Mouse (Mus musculus) myocyte (in vitro differentiated cells): Measurements from ENCODE around the gene Ndufa3. TPM values are rescaled to one million over a fixed set of nuclear protein-coding genes. Genes with fewer than 3 reads are reported as not detected.
"Not testable (repeated sequence)": the region's sequence is repeated elsewhere in the genome, so short reads cannot be mapped to it uniquely, and the experiment has no call there.

ENCODE experiments used
- H3K27me3 ChIP-seq: one replicate; pipeline ENCODE4 v1.6.1; 2011; ENCODE audit not compliant: control insufficient read depth, insufficient read depth, insufficient read length
- H3K36me3 ChIP-seq: one replicate; pipeline ENCODE4 v1.6.1; 2011; ENCODE audit not compliant: control insufficient read depth, insufficient read depth
- H3K4me2 ChIP-seq: one replicate; pipeline ENCODE4 v1.6.1; 2011; ENCODE audit warnings: low read depth, control low read depth
- H3K4me3 ChIP-seq: one replicate; pipeline ENCODE4 v1.5.1; 2011; ENCODE audit warnings: mild to moderate bottlenecking, control low read depth, moderate library complexity
- H3K79me2 ChIP-seq: one replicate; pipeline ENCODE4 v1.6.1; 2011; ENCODE audit not compliant: control insufficient read depth, insufficient read depth
- H3ac ChIP-seq: one replicate; pipeline ENCODE4 v1.6.1; 2011; ENCODE audit not compliant: control insufficient read depth, insufficient read length
- CEBPB ChIP-seq: IDR thresholded peaks from 2 replicates; pipeline ENCODE4 v1.6.1; 2011; ENCODE audit warnings: mild to moderate bottlenecking, moderate library complexity; ENCODE audit not compliant: poor library complexity, insufficient read depth, severe bottlenecking
- E2F4 ChIP-seq: IDR thresholded peaks from one replicate; pipeline ENCODE4 v1.6.1; 2011; ENCODE audit warnings: mild to moderate bottlenecking, control low read depth, moderate library complexity; ENCODE audit not compliant: insufficient read depth
- MAX ChIP-seq: IDR thresholded peaks from one replicate; pipeline ENCODE4 v1.6.1; 2011; ENCODE audit warnings: low read depth, mild to moderate bottlenecking, control low read depth
- MYOD1 ChIP-seq, 3 experiments: IDR thresholded peaks; one replicate each; pipeline ENCODE4 v1.6.1; 2011; ENCODE audit warnings: control low read depth in 2 of 3, low read depth in 2 of 3, mild to moderate bottlenecking in 2 of 3, moderate library complexity in 1 of 3; ENCODE audit not compliant: insufficient read length in 2 of 3, control insufficient read depth in 1 of 3
- MYOG ChIP-seq, 3 experiments: IDR thresholded peaks; one replicate each; pipeline ENCODE4 v1.6.1; 2011; ENCODE audit warnings: control low read depth in 2 of 3, low read depth in 2 of 3, mild to moderate bottlenecking in 2 of 3; ENCODE audit not compliant: insufficient read length in 2 of 3, control insufficient read depth in 1 of 3, insufficient read depth in 1 of 3
- POLR2A ChIP-seq: IDR thresholded peaks from one replicate; pipeline ENCODE4 v1.6.1; 2011; ENCODE audit warnings: low read depth, mild to moderate bottlenecking, control low read depth, moderate library complexity; ENCODE audit not compliant: insufficient read length
- POLR2AphosphoS2 ChIP-seq: IDR thresholded peaks from one replicate; pipeline ENCODE4 v1.6.1; 2011; ENCODE audit warnings: low read depth, control low read depth; ENCODE audit not compliant: insufficient read length
- REST ChIP-seq: IDR thresholded peaks from one replicate; pipeline ENCODE4 v1.6.1; 2011; ENCODE audit warnings: mild to moderate bottlenecking, control low read depth, moderate library complexity; ENCODE audit not compliant: insufficient read depth, insufficient read length
- SRF ChIP-seq: IDR thresholded peaks from one replicate; pipeline ENCODE4 v1.6.1; 2011; ENCODE audit warnings: low read depth; ENCODE audit not compliant: control insufficient read depth, insufficient read length
- TCF12 ChIP-seq: IDR thresholded peaks from one replicate; pipeline ENCODE4 v1.6.1; 2011; ENCODE audit warnings: mild to moderate bottlenecking, control low read depth; ENCODE audit not compliant: poor library complexity, insufficient read depth, severe bottlenecking
- TCF3 ChIP-seq: IDR thresholded peaks from one replicate; pipeline ENCODE4 v1.6.1; 2011; ENCODE audit warnings: low read depth, control low read depth; ENCODE audit not compliant: insufficient read length
- USF1 ChIP-seq: IDR thresholded peaks from one replicate; pipeline ENCODE4 v1.6.1; 2011; ENCODE audit warnings: low read depth, mild to moderate bottlenecking, control low read depth, moderate library complexity
- polyA plus RNA-seq: library from polyadenylated mRNA; unstranded; fragments of >200 nt; fragmentation: generic; extraction: Trizol; gene quantifications from one replicate; pipeline ENCODE4 v1.2.1, GENCODE M21; 2012; ENCODE audit warnings: missing spikeins

Ndufa3 gene
- polyA plus RNA-seq = 537 TPM

- peak within 1 kb of the TSS; percentile 64 for H3K4me3 ChIP-seq
- H3K4me2 ChIP-seq = peak within 1 kb of the TSS; percentile 93
- no peak for TF ChIP-seq TCF12
- TF ChIP-seq POLR2A = peak; percentile 56
- peak; percentile 61 for TF ChIP-seq POLR2AphosphoS2
- TF ChIP-seq SRF = no peak
- peaks cover 12% of the 10 kb centered on the region for H3K79me2 ChIP-seq
- H3K36me3 ChIP-seq = no peaks in the 10 kb centered on the region
- peaks cover 13% of the 10 kb centered on the region for H3K27me3 ChIP-seq
- H3ac ChIP-seq = peak within 1 kb of the TSS; percentile 38
These were observed at the start of gene Ndufa3 for GRCm38 (mm10) chr7:3617242-3617995. Gene Ndufa3 (plus strand): TSS chr7:3617373.

GRCm38 (mm10) chr7:3569725-3570124 lies 47.4 kb upstream of the Ndufa3 start:
- Histone ChIP-seq H3K36me3 (no peaks in the 10 kb centered on the region), H3K4me3 (no peak overlapping the region), H3K79me2 (no peaks in the 10 kb centered on the region), H3K27me3 (no peaks in the 10 kb centered on the region), H3K4me2 (no peak overlapping the region), H3ac (no peak overlapping the region)
- TF ChIP-seq E2F4 (no peak), MAX (no peak), CEBPB (no peak), MYOG (IDR thresholded peaks at IDR 0.05; ENCODE audit: control insufficient read depth in 1 of 3, insufficient read depth in 1 of 3, insufficient read length in 2 of 3, low read depth in 2 of 3) (no peak), TCF3 (no peak), REST (no peak), USF1 (no peak), MYOD1 (IDR thresholded peaks at IDR 0.05; ENCODE audit: control insufficient read depth in 1 of 3, insufficient read length in 2 of 3, low read depth in 2 of 3) (no peak), SRF (no peak), TCF12 (no peak), POLR2A (no peak), POLR2AphosphoS2 (no peak)

GRCm38 (mm10) chr7:3570580-3570979 lies 46.6 kb upstream of the Ndufa3 start:
- not testable (repeated sequence) for H3K4me3 ChIP-seq, H3K36me3 ChIP-seq, H3K4me2 ChIP-seq, H3ac ChIP-seq, H3K79me2 ChIP-seq, H3K27me3 ChIP-seq

GRCm38 (mm10) chr7:3571847-3572246 lies 45.3 kb upstream of the Ndufa3 start:
- no peak overlapping the region for H3ac ChIP-seq
- no peak for TF ChIP-seq E2F4
- TF ChIP-seq SRF = no peak
- TF ChIP-seq POLR2A = no peak
- TF ChIP-seq TCF3 = no peak
- TF ChIP-seq REST = no peak
- no peak for TF ChIP-seq MAX
- TF ChIP-seq POLR2AphosphoS2 = no peak
- no peak for TF ChIP-seq CEBPB
- no peak for TF ChIP-seq MYOD1 (IDR thresholded peaks at IDR 0.05; ENCODE audit: control insufficient read depth in 1 of 3, insufficient read length in 2 of 3, low read depth in 2 of 3)
- TF ChIP-seq MYOG (IDR thresholded peaks at IDR 0.05; ENCODE audit: control insufficient read depth in 1 of 3, insufficient read depth in 1 of 3, insufficient read length in 2 of 3, low read depth in 2 of 3) = no peak
- TF ChIP-seq TCF12 = no peak
- no peak for TF ChIP-seq USF1
- H3K4me3 ChIP-seq = no peak overlapping the region
- H3K79me2 ChIP-seq = no peaks in the 10 kb centered on the region
- no peak overlapping the region for H3K4me2 ChIP-seq
- H3K36me3 ChIP-seq = no peaks in the 10 kb centered on the region
- no peaks in the 10 kb centered on the region for H3K27me3 ChIP-seq

- no peaks in the 10 kb centered on the region for H3K27me3 ChIP-seq
- no peaks in the 10 kb centered on the region for H3K79me2 ChIP-seq
- H3K4me3 ChIP-seq = no peak overlapping the region
- no peak overlapping the region for H3ac ChIP-seq
- H3K36me3 ChIP-seq = no peaks in the 10 kb centered on the region
- H3K4me2 ChIP-seq = no peak overlapping the region
- no peak for TF ChIP-seq E2F4
- TF ChIP-seq CEBPB = no peak
- TF ChIP-seq TCF12 = no peak
- TF ChIP-seq TCF3 = no peak
- TF ChIP-seq MAX = no peak
- no peak for TF ChIP-seq MYOD1 (IDR thresholded peaks at IDR 0.05; ENCODE audit: control insufficient read depth in 1 of 3, insufficient read length in 2 of 3, low read depth in 2 of 3)
- TF ChIP-seq REST = no peak
- TF ChIP-seq POLR2A = no peak
- TF ChIP-seq POLR2AphosphoS2 = no peak
- no peak for TF ChIP-seq USF1
- no peak for TF ChIP-seq SRF
- TF ChIP-seq MYOG (IDR thresholded peaks at IDR 0.05; ENCODE audit: control insufficient read depth in 1 of 3, insufficient read depth in 1 of 3, insufficient read length in 2 of 3, low read depth in 2 of 3) = no peak
These were observed 43.0 kb upstream of the Ndufa3 start for GRCm38 (mm10) chr7:3574216-3574615.
